Mouse (Mus musculus) bone marrow macrophage, adult 2 months (primary cell): ENCODE data around the gene Pepd.

ENCODE experiments used
- CTCF ChIP-seq: IDR thresholded peaks from 2 replicates; pipeline ENCODE4 v1.5.1; 2012; ENCODE audit warnings: low read depth, mild to moderate bottlenecking, low read length, moderate library complexity
- POLR2A ChIP-seq: IDR thresholded peaks from 2 replicates; pipeline ENCODE4 v1.6.1; 2012; ENCODE audit warnings: mild to moderate bottlenecking, low read depth, low read length, borderline replicate concordance

- TF ChIP-seq POLR2A (no peak), CTCF (no peak)
Measured at GRCm38 (mm10) chr7:35056999-35057398, 144.8 kb downstream of the Pepd start.
